Mouse (Mus musculus) brown adipose tissue, adult 24 weeks (tissue): ENCODE results near the gene Tm4sf20. TPM values are rescaled to one million over a fixed set of nuclear protein-coding genes. Genes with fewer than 3 reads are reported as not detected.

Source experiments
- polyA plus RNA-seq: library from polyadenylated mRNA; stranded (reverse); fragments of >200 nt; gene quantifications from 2 replicates; pipeline ENCODE4 v1.2.4, GENCODE M21; 2012; ENCODE audit not compliant: missing spikeins, insufficient read depth, insufficient read length

Tm4sf20 gene
- polyA plus RNA-seq, 1 experiment = not detected

Other genes with a start within 250 kb of the Tm4sf20 start
- 0.75 and 1.0 TPM in 2 replicates for gene Col4a4, start 181.6 kb downstream of the Tm4sf20 start, polyA plus RNA-seq
- 0.71 and 0.75 TPM in 2 replicates for gene Col4a3, start 181.5 kb downstream of the Tm4sf20 start, polyA plus RNA-seq
- 191 and 204 TPM in 2 replicates for gene Mff, start 43.6 kb downstream of the Tm4sf20 start, polyA plus RNA-seq
- not detected in 2 replicates for gene Gm47791, start 2.8 kb upstream of the Tm4sf20 start, polyA plus RNA-seq
- 24.7 and 26.5 TPM in 2 replicates for gene Agfg1, start 71.0 kb upstream of the Tm4sf20 start, polyA plus RNA-seq
- gene A030005L19Rik, start 144.9 kb upstream of the Tm4sf20 start, polyA plus RNA-seq = not detected in 2 replicates
- gene A030014E15Rik, start 156.5 kb upstream of the Tm4sf20 start, polyA plus RNA-seq = not detected in 2 replicates
- not detected in 2 replicates for gene Gm6217, start 162.9 kb upstream of the Tm4sf20 start, polyA plus RNA-seq
- not detected in 2 replicates for gene A030003K21Rik, start 174.9 kb upstream of the Tm4sf20 start, polyA plus RNA-seq
- gene Gm7544, start 187.6 kb upstream of the Tm4sf20 start, polyA plus RNA-seq = not detected in 2 replicates
- not detected in 2 replicates for gene Gm47955, start 191.8 kb upstream of the Tm4sf20 start, polyA plus RNA-seq
- gene Gm47959, start 232.1 kb upstream of the Tm4sf20 start, polyA plus RNA-seq = not detected in 2 replicates